Mouse (Mus musculus): ENCODE measurements around the gene Edem3. TPM values are rescaled to one million over a fixed set of nuclear protein-coding genes. Genes with fewer than 3 reads are reported as not detected.
"Not testable (repeated sequence)": the region's sequence is repeated elsewhere in the genome, so short reads cannot be mapped to it uniquely, and the experiment has no call there.

Edem3 gene
- polyA plus RNA-seq, 1 experiment from 2014 or later, result 18.6 TPM

DNA sequence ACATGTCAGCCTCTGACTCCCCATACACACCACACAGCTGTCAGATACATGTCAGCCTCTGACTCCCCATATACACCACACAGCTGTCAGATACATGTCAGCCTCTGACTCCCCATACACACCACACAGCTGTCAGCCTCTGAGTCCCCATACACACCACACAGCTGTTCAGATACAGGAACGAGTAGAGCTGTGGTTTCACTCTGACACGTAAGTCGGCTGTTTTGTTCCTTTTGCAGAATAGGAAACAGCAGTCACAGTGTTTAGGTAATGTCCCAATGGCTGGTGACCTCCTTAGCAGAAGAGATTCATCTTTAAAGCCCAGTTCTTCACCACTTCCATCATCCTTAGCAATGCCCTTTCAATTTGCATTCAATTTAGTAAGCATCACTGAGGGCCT is 47.6 kb downstream of the Edem3 start:
- H3K9ac ChIP-seq (replicated peaks; ENCODE audit: low read depth, low read length); H3K9me3 ChIP-seq (ENCODE audit: control insufficient read depth, low read depth, low read length); H3K27me3 ChIP-seq (ENCODE audit: control insufficient read depth, insufficient read depth, low read length); H3K4me1 ChIP-seq (ENCODE audit: control insufficient read depth, insufficient read depth, low read length); H3K27ac ChIP-seq (ENCODE audit: low read length); H3K4me2 ChIP-seq (replicated peaks; ENCODE audit: low read depth, low read length); H3K4me3 ChIP-seq (ENCODE audit: low read depth, low read length); ATAC-seq (ENCODE audit: insufficient number of reproducible peaks, insufficient read depth, low FRiP score, low read depth): not testable (repeated sequence)
- peaks cover 30% of the 10 kb centered on the region for H3K36me3 ChIP-seq (ENCODE audit: control insufficient read depth, insufficient read depth, low read length)
- WGBS, result 52% methylated on average over 3 of the region's 3 CpGs

- no peaks in the 10 kb centered on the region for H3K27me3 ChIP-seq (ENCODE audit: control insufficient read depth, insufficient read depth, low read length)
- no peak overlapping the region for H3K4me3 ChIP-seq (ENCODE audit: low read depth, low read length)
- H3K4me2 ChIP-seq (replicated peaks; ENCODE audit: low read depth, low read length), result no peak overlapping the region
- H3K9ac ChIP-seq (replicated peaks; ENCODE audit: low read depth, low read length), result no peak overlapping the region
- H3K4me1 ChIP-seq (ENCODE audit: control insufficient read depth, insufficient read depth, low read length), result no peaks in the 10 kb centered on the region
- WGBS, result 78% methylated on average over 5 of the region's 5 CpGs
- H3K36me3 ChIP-seq (ENCODE audit: control insufficient read depth, insufficient read depth, low read length), result peaks cover 34% of the 10 kb centered on the region
- H3K27ac ChIP-seq (ENCODE audit: low read length), result no peak overlapping the region
- ATAC-seq (ENCODE audit: insufficient number of reproducible peaks, insufficient read depth, low FRiP score, low read depth), result no peak
- H3K9me3 ChIP-seq (ENCODE audit: control insufficient read depth, low read depth, low read length), result no peaks in the 10 kb centered on the region
Measured at GRCm38 (mm10) chr1:151807286-151807685, 52.1 kb downstream of the Edem3 start.

GRCm38 (mm10) chr1:151810628-151811421 is 55.7 kb downstream of the Edem3 start:
- H3K27ac ChIP-seq (ENCODE audit: low read length), result no peak overlapping the region
- peaks cover 26% of the 10 kb centered on the region for H3K36me3 ChIP-seq (ENCODE audit: control insufficient read depth, insufficient read depth, low read length)
- H3K9ac ChIP-seq (replicated peaks; ENCODE audit: low read depth, low read length), result no peak overlapping the region
- H3K4me1 ChIP-seq (ENCODE audit: control insufficient read depth, insufficient read depth, low read length), result no peaks in the 10 kb centered on the region
- H3K9me3 ChIP-seq (ENCODE audit: control insufficient read depth, low read depth, low read length), result no peaks in the 10 kb centered on the region
- H3K27me3 ChIP-seq (ENCODE audit: control insufficient read depth, insufficient read depth, low read length), result no peaks in the 10 kb centered on the region
- no peak overlapping the region for H3K4me3 ChIP-seq (ENCODE audit: low read depth, low read length)
- WGBS, result 78% methylated on average over 7 of the region's 7 CpGs
- H3K4me2 ChIP-seq (replicated peaks; ENCODE audit: low read depth, low read length), result no peak overlapping the region
- ATAC-seq (ENCODE audit: insufficient number of reproducible peaks, insufficient read depth, low FRiP score, low read depth), result no peak

- WGBS, result 93% methylated on average over 16 of the region's 16 CpGs
- ATAC-seq (ENCODE audit: insufficient number of reproducible peaks, insufficient read depth, low FRiP score, low read depth), result no peak
- peaks cover 23% of the 10 kb centered on the region for H3K36me3 ChIP-seq (ENCODE audit: control insufficient read depth, insufficient read depth, low read length)
- no peak overlapping the region for H3K9ac ChIP-seq (replicated peaks; ENCODE audit: low read depth, low read length)
- no peaks in the 10 kb centered on the region for H3K9me3 ChIP-seq (ENCODE audit: control insufficient read depth, low read depth, low read length)
- H3K4me1 ChIP-seq (ENCODE audit: control insufficient read depth, insufficient read depth, low read length), result no peaks in the 10 kb centered on the region
- H3K4me2 ChIP-seq (replicated peaks; ENCODE audit: low read depth, low read length), result no peak overlapping the region
- H3K4me3 ChIP-seq (ENCODE audit: low read depth, low read length), result no peak overlapping the region
- no peak overlapping the region for H3K27ac ChIP-seq (ENCODE audit: low read length)
- H3K27me3 ChIP-seq (ENCODE audit: control insufficient read depth, insufficient read depth, low read length), result no peaks in the 10 kb centered on the region
Measured at GRCm38 (mm10) chr1:151811456-151811855, 56.3 kb downstream of the Edem3 start.

GRCm38 (mm10) chr1:151812004-151812712 is 57.0 kb downstream of the Edem3 start:
- 90% methylated on average over 13 of the region's 13 CpGs for WGBS
- ATAC-seq (ENCODE audit: insufficient number of reproducible peaks, insufficient read depth, low FRiP score, low read depth), result no peak
- H3K36me3 ChIP-seq (ENCODE audit: control insufficient read depth, insufficient read depth, low read length), result peaks cover 19% of the 10 kb centered on the region

GRCm38 (mm10) chr1:151816051-151816450 is 60.9 kb downstream of the Edem3 start:
- H3K36me3 ChIP-seq (ENCODE audit: control insufficient read depth, insufficient read depth, low read length), result peaks cover 20% of the 10 kb centered on the region
- H3K27me3 ChIP-seq (ENCODE audit: control insufficient read depth, insufficient read depth, low read length), result no peaks in the 10 kb centered on the region
- no peak overlapping the region for H3K4me2 ChIP-seq (replicated peaks; ENCODE audit: low read depth, low read length)
- H3K9me3 ChIP-seq (ENCODE audit: control insufficient read depth, low read depth, low read length), result no peaks in the 10 kb centered on the region
- 91% methylated on average over 3 of the region's 3 CpGs for WGBS
- no peak for ATAC-seq (ENCODE audit: insufficient number of reproducible peaks, insufficient read depth, low FRiP score, low read depth)
- H3K27ac ChIP-seq (ENCODE audit: low read length), result no peak overlapping the region
- no peak overlapping the region for H3K9ac ChIP-seq (replicated peaks; ENCODE audit: low read depth, low read length)
- no peak overlapping the region for H3K4me3 ChIP-seq (ENCODE audit: low read depth, low read length)
- no peaks in the 10 kb centered on the region for H3K4me1 ChIP-seq (ENCODE audit: control insufficient read depth, insufficient read depth, low read length)

More at GRCm38 (mm10) chr1:151812004-151812712, 57.0 kb downstream of the Edem3 start:
- no peaks in the 10 kb centered on the region for H3K27me3 ChIP-seq (ENCODE audit: control insufficient read depth, insufficient read depth, low read length)
- H3K4me2 ChIP-seq (replicated peaks; ENCODE audit: low read depth, low read length), result no peak overlapping the region
- H3K27ac ChIP-seq (ENCODE audit: low read length), result no peak overlapping the region
- no peaks in the 10 kb centered on the region for H3K9me3 ChIP-seq (ENCODE audit: control insufficient read depth, low read depth, low read length)
- H3K4me3 ChIP-seq (ENCODE audit: low read depth, low read length), result no peak overlapping the region
- no peak overlapping the region for H3K9ac ChIP-seq (replicated peaks; ENCODE audit: low read depth, low read length)
- no peaks in the 10 kb centered on the region for H3K4me1 ChIP-seq (ENCODE audit: control insufficient read depth, insufficient read depth, low read length)

GRCm38 (mm10) chr1:151819190-151819589 is 64.0 kb downstream of the Edem3 start:
- ATAC-seq (ENCODE audit: insufficient number of reproducible peaks, insufficient read depth, low FRiP score, low read depth), result no peak
- Histone ChIP-seq H3K27ac (ENCODE audit: low read length) (no peak overlapping the region), H3K9ac (replicated peaks; ENCODE audit: low read depth, low read length) (no peak overlapping the region), H3K36me3 (ENCODE audit: control insufficient read depth, insufficient read depth, low read length) (peaks cover 18% of the 10 kb centered on the region), H3K4me1 (ENCODE audit: control insufficient read depth, insufficient read depth, low read length) (no peaks in the 10 kb centered on the region), H3K9me3 (ENCODE audit: control insufficient read depth, low read depth, low read length) (no peaks in the 10 kb centered on the region), H3K4me3 (ENCODE audit: low read depth, low read length) (no peak overlapping the region), H3K27me3 (ENCODE audit: control insufficient read depth, insufficient read depth, low read length) (no peaks in the 10 kb centered on the region), H3K4me2 (replicated peaks; ENCODE audit: low read depth, low read length) (no peak overlapping the region)
- WGBS, result 88% methylated on average over 7 of the region's 7 CpGs

DNA sequence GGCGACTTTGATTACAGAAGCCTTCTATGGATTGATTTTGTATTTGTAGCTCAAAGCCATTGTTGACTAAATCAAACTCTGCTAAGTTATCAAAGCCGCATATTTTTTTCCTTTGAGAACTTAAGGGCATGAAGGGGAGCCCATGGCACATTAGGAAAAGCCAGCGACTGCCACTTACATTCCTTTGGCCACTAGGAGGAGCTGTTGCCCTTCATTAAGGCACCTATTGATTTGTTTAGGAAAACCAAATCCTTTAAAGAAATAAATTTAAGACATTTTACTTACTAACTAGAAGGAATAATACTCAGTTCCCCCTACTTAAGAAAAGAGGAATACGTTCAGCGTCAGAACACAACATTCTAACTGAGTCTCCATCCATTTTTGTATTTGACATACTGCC is 65.3 kb downstream of the Edem3 start:
- ATAC-seq (ENCODE audit: insufficient number of reproducible peaks, insufficient read depth, low FRiP score, low read depth), result no peak
- H3K9ac ChIP-seq (replicated peaks; ENCODE audit: low read depth, low read length), result no peak overlapping the region
- H3K36me3 ChIP-seq (ENCODE audit: control insufficient read depth, insufficient read depth, low read length), result peaks cover 18% of the 10 kb centered on the region
- H3K4me1 ChIP-seq (ENCODE audit: control insufficient read depth, insufficient read depth, low read length), result no peaks in the 10 kb centered on the region
- no peak overlapping the region for H3K27ac ChIP-seq (ENCODE audit: low read length)
- H3K9me3 ChIP-seq (ENCODE audit: control insufficient read depth, low read depth, low read length), result no peaks in the 10 kb centered on the region
- H3K27me3 ChIP-seq (ENCODE audit: control insufficient read depth, insufficient read depth, low read length), result no peaks in the 10 kb centered on the region
- H3K4me3 ChIP-seq (ENCODE audit: low read depth, low read length), result no peak overlapping the region
- 21% methylated on average over 5 of the region's 5 CpGs for WGBS
- H3K4me2 ChIP-seq (replicated peaks; ENCODE audit: low read depth, low read length), result no peak overlapping the region

Data from stomach, embryonic 14.5 days (tissue).